21 mouse cellular contexts compared by ENCODE assay signal in the genomic region with DNA sequence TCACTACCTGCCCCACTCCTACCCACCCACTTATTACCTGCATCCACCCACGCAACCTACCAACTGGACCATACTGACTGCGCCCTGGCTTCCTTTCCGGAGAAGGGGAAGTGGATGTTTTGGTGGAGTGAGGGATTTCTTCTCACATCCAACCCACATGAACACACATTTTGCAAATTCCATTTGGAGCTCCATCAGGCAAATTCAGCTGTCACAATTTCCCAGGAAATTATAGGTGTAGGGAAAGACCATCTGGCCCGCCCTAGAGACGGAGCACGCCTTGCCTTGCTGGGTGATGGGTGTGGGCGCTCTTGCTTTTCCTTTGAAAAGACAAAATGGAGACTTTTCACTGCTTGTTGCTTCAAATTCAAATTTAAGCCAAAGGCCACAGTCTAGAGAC. TPM values are rescaled to one million over a fixed set of nuclear protein-coding genes. Genes with fewer than 3 reads are reported as not detected.
A peak's percentile ranks its signal among the peaks of the same experiment; 100 is the strongest.
DNase-seq lines count a peak whose midpoint lies in the region; ATAC-seq lines count a peak whose summit lies in the region.
"Had no signal": no experiment of that assay in that cellular context is flagged by ENCODE, and none has a peak within 500 bp of the region (broad histone marks: within the 10 kb centered on the region; RNA-seq: fewer than 3 reads in every experiment).

No protein-coding gene starts in this region.

- H3K36me3 ChIP-seq in heart, embryonic 11.5 days (ENCODE audit: control insufficient read depth, insufficient read depth, low read length) = no peaks in the 10 kb centered on the region
- H3K36me3 ChIP-seq: embryonic facial prominence, embryonic 15.5 days; heart, embryonic 12.5 days; limb, embryonic 13.5 days; liver, embryonic 15.5 days had no signal

- H3K27me3 ChIP-seq in heart, embryonic 11.5 days (ENCODE audit: control insufficient read depth, insufficient read depth, low read length) = no peaks in the 10 kb centered on the region
- H3K27me3 ChIP-seq: embryonic facial prominence, embryonic 15.5 days; forebrain, embryonic 13.5 days; limb, embryonic 13.5 days had no signal

- peaks cover 11% of the 10 kb centered on the region for H3K4me1 ChIP-seq in heart, embryonic 11.5 days (ENCODE audit: control insufficient read depth, insufficient read depth, low read length)

- 88% methylated on average over 7 of the region's 7 CpGs for WGBS in heart, embryonic 11.5 days (ENCODE audit: insufficient replicate concordance)

- H3K9me3 ChIP-seq in heart, embryonic 11.5 days (replicated peaks; ENCODE audit: control insufficient read depth, low read length) = no peaks in the 10 kb centered on the region
- H3K9me3 ChIP-seq: embryonic facial prominence, embryonic 15.5 days; forebrain, embryonic 13.5 days; heart, embryonic 12.5 days; limb, embryonic 13.5 days; liver, embryonic 15.5 days; megakaryocyte, embryonic 14.5 days had no signal

- no peak overlapping the region for H3K4me3 ChIP-seq in heart, embryonic 11.5 days (ENCODE audit: low read depth, low read length)
- H3K4me3 ChIP-seq: embryonic facial prominence, embryonic 15.5 days; forebrain, embryonic 13.5 days; heart, embryonic 12.5 days; limb, embryonic 13.5 days; liver, embryonic 15.5 days; megakaryocyte, embryonic 14.5 days had no signal

- DNase-seq in left cerebral cortex, adult 11 months (ENCODE audit: low spot score) = peak; percentile 48
- DNase-seq in left cerebral cortex, postnatal 4 days = no peak
- DNase-seq in layer of hippocampus, postnatal 14 days (ENCODE audit: low spot score in 2 of 2) = peak; percentile 50 to 82
- DNase-seq in right cerebral cortex, adult 18-20 months = peak; percentile 83
- DNase-seq in T-cell, adult 2 months (ENCODE audit: low spot score) = no peak
- no peak for DNase-seq in gastrocnemius, postnatal 10 days
- no peak for DNase-seq in testis, postnatal 10 days (ENCODE audit: low spot score)
- DNase-seq: cerebellum, adult 18-20 months; gastrocnemius, postnatal 36 days; heart, postnatal 4 days; kidney, adult 8-10 months; kidney, postnatal 36 days; lung, postnatal 10 days; thymus, postnatal 14 days had no signal

- intact Hi-C loops in left cerebral cortex, postnatal 4 days (cut with DNase I) = no loop called here

- no peak overlapping the region for H3K9ac ChIP-seq in heart, embryonic 11.5 days (ENCODE audit: low read depth, low read length)
- H3K9ac ChIP-seq: embryonic facial prominence, embryonic 15.5 days; forebrain, embryonic 13.5 days; heart, embryonic 12.5 days; limb, embryonic 13.5 days; liver, embryonic 15.5 days had no signal

- ATAC-seq in heart, embryonic 11.5 days (replicated peaks; ENCODE audit: insufficient number of reproducible peaks, low FRiP score, low TSS enrichment) = no peak
- ATAC-seq: forebrain, embryonic 13.5 days had no signal

- no peak overlapping the region for H3K4me2 ChIP-seq in heart, embryonic 11.5 days
- H3K4me2 ChIP-seq: embryonic facial prominence, embryonic 15.5 days; forebrain, embryonic 13.5 days; heart, embryonic 12.5 days; limb, embryonic 13.5 days; liver, embryonic 15.5 days had no signal

- H3K27ac ChIP-seq in heart, embryonic 11.5 days (ENCODE audit: low read depth, low read length) = no peak overlapping the region
- H3K27ac ChIP-seq: embryonic facial prominence, embryonic 15.5 days; forebrain, embryonic 13.5 days; limb, embryonic 13.5 days; liver, embryonic 15.5 days had no signal

RNA-seq across cellular contexts. Expression of gene Vav2, which starts 3.8 kb away (rescaled TPM):
- total RNA-seq in left cerebral cortex, postnatal 4 days (2021) = 10 to 100 TPM; 59.2 to 60.4 TPM
- total RNA-seq in layer of hippocampus, postnatal 14 days (2021) = 10 to 100 TPM; 19.5 to 21.8 TPM
- 3.4 and 4.7 TPM in 2 replicates for polyA plus RNA-seq in heart, embryonic 11.5 days (2014; fragmentation: Nextera tagmentation; extraction: Ambion mirVana)
- total RNA-seq in gastrocnemius, postnatal 10 days (2021) = 1 to 10 TPM; 5.6 to 8.9 TPM

RNA-seq across cellular contexts. Expression of gene Brd3os, which starts 11.5 kb away (rescaled TPM):
- 10 to 100 TPM; 23.6 to 27.2 TPM for total RNA-seq in left cerebral cortex, postnatal 4 days (2021)
- 10 to 100 TPM; 23.4 to 25.8 TPM for total RNA-seq in layer of hippocampus, postnatal 14 days (2021)
- 3.1 and 3.3 TPM in 2 replicates for polyA plus RNA-seq in heart, embryonic 11.5 days (2014; fragmentation: Nextera tagmentation; extraction: Ambion mirVana)
- 1 to 10 TPM in 1 of 2 experiments, under 1 TPM in 1; 0.94 to 1.6 TPM for total RNA-seq in gastrocnemius, postnatal 10 days (2021)

Comparison
In these comparisons a context has a peak if more than half of its experiments do, and no peak if none do; other contexts are left out.
1. DNase-seq: peak in left cerebral cortex, adult 11 months (single experiment), layer of hippocampus, postnatal 14 days (2 of 2) and right cerebral cortex, adult 18-20 months (single experiment); none in left cerebral cortex, postnatal 4 days (single experiment), T-cell, adult 2 months (single experiment), gastrocnemius, postnatal 10 days (single experiment) and testis, postnatal 10 days (single experiment).
2. RNA of gene Brd3os, which starts 11.5 kb away (total RNA-seq): 23.6 to 27.2 TPM in left cerebral cortex, postnatal 4 days and 23.4 to 25.8 TPM in layer of hippocampus, postnatal 14 days; 0.94 to 1.6 TPM in gastrocnemius, postnatal 10 days; every median in the first group is over 4 times any median in the second.